Mouse (Mus musculus) MEL (cell line): ENCODE results near the gene Slc25a22. TPM values are rescaled to one million over a fixed set of nuclear protein-coding genes. Genes with fewer than 3 reads are reported as not detected.

Experiments used
- DNase-seq: peaks from one replicate; pipeline ENCODE4 v3.0.0; 2011; ENCODE audit warnings: low read depth, low spot score
- H3K27ac ChIP-seq: 2 replicates; pipeline ENCODE4 v1.5.1; 2012; ENCODE audit warnings: low read depth, mild to moderate bottlenecking, control low read depth, low read length, moderate library complexity; ENCODE audit not compliant: control insufficient read depth
- H3K27me3 ChIP-seq, 2 experiments: fragments of 150-350 bp in 1 of 2; sonication (generic) in 1 of 2; 2 replicates each; pipeline ENCODE4 v1.6.1; 2012; ENCODE audit warnings: low read length in 2 of 2, mild to moderate bottlenecking in 2 of 2, improper control_type of control experiment in 1 of 2, moderate library complexity in 1 of 2; ENCODE audit not compliant: insufficient read depth in 2 of 2, control insufficient read depth in 1 of 2
- H3K36me3 ChIP-seq, 2 experiments: 2 replicates each; pipeline ENCODE4 v1.6.1; 2012 to 2014; ENCODE audit warnings: low read length in 2 of 2, improper control_type of control experiment in 1 of 2, inconsistent platforms in 1 of 2, mild to moderate bottlenecking in 1 of 2; ENCODE audit not compliant: insufficient read depth in 2 of 2, control insufficient read depth in 1 of 2
- H3K4me1 ChIP-seq, 2 experiments: fragments of 150-350 bp in 1 of 2; sonication (generic) in 1 of 2; 2 replicates each; pipeline ENCODE4 v1.6.1; 2012; ENCODE audit warnings: low read length in 2 of 2, improper control_type of control experiment in 1 of 2, mild to moderate bottlenecking in 1 of 2; ENCODE audit not compliant: insufficient read depth in 2 of 2, control insufficient read depth in 1 of 2
- H3K4me3 ChIP-seq, 2 experiments: fragments of 150-350 bp in 1 of 2; sonication (generic) in 1 of 2; 2 replicates each; pipeline ENCODE4 v1.5.1; 2012; ENCODE audit warnings: low read depth in 2 of 2, low read length in 2 of 2, mild to moderate bottlenecking in 2 of 2, moderate library complexity in 2 of 2, control low read depth in 1 of 2, improper control_type of control experiment in 1 of 2; ENCODE audit not compliant: control insufficient read depth in 1 of 2, insufficient read depth in 1 of 2
- H3K79me2 ChIP-seq: 2 replicates; pipeline ENCODE4 v1.6.1; 2012; ENCODE audit warnings: mild to moderate bottlenecking, low read length, moderate library complexity; ENCODE audit not compliant: control insufficient read depth, poor library complexity, insufficient read depth
- H3K9ac ChIP-seq: 2 replicates; pipeline ENCODE4 v1.6.1; 2012; ENCODE audit warnings: low read depth, mild to moderate bottlenecking, control low read depth, low read length, moderate library complexity; ENCODE audit not compliant: control insufficient read depth, poor library complexity, severe bottlenecking
- H3K9me3 ChIP-seq: fragments of 150-350 bp; sonication (generic); replicated peaks from 2 replicates; pipeline ENCODE4 v1.6.1; 2012; ENCODE audit warnings: mild to moderate bottlenecking, low read length, improper control_type of control experiment, moderate library complexity; ENCODE audit not compliant: insufficient read depth
- ELF1 ChIP-seq: IDR thresholded peaks from 2 replicates; pipeline ENCODE4 v1.6.1; 2014; ENCODE audit warnings: low read depth, mild to moderate bottlenecking, inconsistent platforms, low read length, improper control_type of control experiment, moderate library complexity
- EP300 ChIP-seq, 2 experiments: IDR thresholded peaks; 2 replicates each; pipeline ENCODE4 v1.6.1; 2011; ENCODE audit warnings: improper control_type of control experiment in 2 of 2, low read length in 2 of 2, low read depth in 1 of 2, mild to moderate bottlenecking in 1 of 2
- GATA1 ChIP-seq: IDR thresholded peaks from 2 replicates; pipeline ENCODE4 v1.6.1; 2011; ENCODE audit warnings: low read depth, low read length, improper control_type of control experiment
- HCFC1 ChIP-seq: IDR thresholded peaks from 2 replicates; pipeline ENCODE4 v1.6.1; 2012; ENCODE audit warnings: low read depth, mild to moderate bottlenecking, inconsistent platforms, low read length, improper control_type of control experiment, moderate library complexity
- MAX ChIP-seq: IDR thresholded peaks from 2 replicates; pipeline ENCODE4 v1.6.1; 2011; ENCODE audit warnings: low read length, improper control_type of control experiment
- MXI1 ChIP-seq: IDR thresholded peaks from 2 replicates; pipeline ENCODE4 v1.6.1; 2011; ENCODE audit warnings: mild to moderate bottlenecking, low read depth, low read length, improper control_type of control experiment
- MYB ChIP-seq: IDR thresholded peaks from 2 replicates; pipeline ENCODE4 v1.6.1; 2011; ENCODE audit warnings: mild to moderate bottlenecking, low read depth, low read length, improper control_type of control experiment
- MYC ChIP-seq: IDR thresholded peaks from 2 replicates; pipeline ENCODE4 v1.6.1; 2011; ENCODE audit warnings: low read depth, mild to moderate bottlenecking, low read length, improper control_type of control experiment, moderate library complexity
- NELFE ChIP-seq: IDR thresholded peaks from 2 replicates; pipeline ENCODE4 v1.6.1; 2011; ENCODE audit warnings: low read depth, low read length, improper control_type of control experiment
- POLR2A ChIP-seq, 2 experiments: IDR thresholded peaks; 2 replicates each; pipeline ENCODE4 v1.6.1; 2011 to 2012; ENCODE audit warnings: low read length in 2 of 2, mild to moderate bottlenecking in 2 of 2, control low read depth in 1 of 2, improper control_type of control experiment in 1 of 2, low read depth in 1 of 2, moderate library complexity in 1 of 2; ENCODE audit not compliant: control insufficient read depth in 1 of 2, insufficient read depth in 1 of 2, poor library complexity in 1 of 2
- POLR2AphosphoS2 ChIP-seq: IDR thresholded peaks from 2 replicates; pipeline ENCODE4 v1.6.1; 2011; ENCODE audit warnings: low read length, improper control_type of control experiment
- RCOR1 ChIP-seq: IDR thresholded peaks from 2 replicates; pipeline ENCODE4 v1.6.1; 2012; ENCODE audit warnings: low read depth, mild to moderate bottlenecking, inconsistent platforms, low read length, improper control_type of control experiment
- SIN3A ChIP-seq: IDR thresholded peaks from 2 replicates; pipeline ENCODE4 v1.6.1; 2012; ENCODE audit warnings: low read length, improper control_type of control experiment, inconsistent platforms
- TAL1 ChIP-seq: IDR thresholded peaks from 2 replicates; pipeline ENCODE4 v1.6.1; 2012; ENCODE audit warnings: mild to moderate bottlenecking, inconsistent platforms, low read length, moderate library complexity, mixed read lengths
- TBP ChIP-seq: IDR thresholded peaks from 2 replicates; pipeline ENCODE4 v1.8.0; 2011; ENCODE audit warnings: low read depth, low read length, improper control_type of control experiment
- TCF12 ChIP-seq: IDR thresholded peaks from 2 replicates; pipeline ENCODE4 v1.6.1; 2014; ENCODE audit warnings: low read depth, mild to moderate bottlenecking, inconsistent platforms, low read length, improper control_type of control experiment, moderate library complexity
- UBTF ChIP-seq: IDR thresholded peaks from 2 replicates; pipeline ENCODE4 v1.6.1; 2012; ENCODE audit warnings: low read depth, mild to moderate bottlenecking, inconsistent platforms, low read length, improper control_type of control experiment, moderate library complexity, borderline replicate concordance; ENCODE audit not compliant: insufficient read depth
- USF1 ChIP-seq: IDR thresholded peaks from 2 replicates; pipeline ENCODE4 v1.6.1; 2014; ENCODE audit warnings: low read depth, mild to moderate bottlenecking, inconsistent platforms, low read length, improper control_type of control experiment, moderate library complexity
- ZKSCAN1 ChIP-seq: IDR thresholded peaks from 2 replicates; pipeline ENCODE4 v1.6.1; 2012; ENCODE audit warnings: low read depth, mild to moderate bottlenecking, inconsistent platforms, low read length, improper control_type of control experiment, moderate library complexity
- ZMIZ1 ChIP-seq: IDR thresholded peaks from 2 replicates; pipeline ENCODE4 v1.6.1; 2012; ENCODE audit warnings: low read depth, mild to moderate bottlenecking, inconsistent platforms, low read length, improper control_type of control experiment, moderate library complexity
- polyA plus RNA-seq, 2 experiments: library from polyadenylated mRNA; stranded (reverse) in 1 of 2; unstranded in 1 of 2; fragments of >175 nt in 1 of 2; fragments of >200 nt in 1 of 2; gene quantifications; 2 replicates each; pipeline versions ENCODE4 v1.2.1 to v1.2.4; 2012; ENCODE audit warnings: low replicate concordance in 2 of 2, low read depth in 1 of 2; ENCODE audit not compliant: insufficient read length in 2 of 2, insufficient read depth in 1 of 2, missing spikeins in 1 of 2
- total RNA-seq: library from RNA; depleted of rRNA; stranded (reverse); fragments of 300-350 nt; gene quantifications from 2 replicates; pipeline ENCODE4 v1.2.3, GENCODE M21; 2012

The Slc25a22 gene
- total and polyA plus RNA-seq, 3 experiments: 23.8 to 46.0 TPM; not detected in 1

- H3K36me3 ChIP-seq: peaks cover 0 to 20% of the 10 kb centered on the region in 2 experiments; a peak in 2 of 4 replicates
- peak; percentile 86 for DNase-seq
- no peaks in the 10 kb centered on the region for H3K9me3 ChIP-seq
- peaks cover 28% of the 10 kb centered on the region for H3K79me2 ChIP-seq
- 0 out of 4 replicates have a peak, but pooled peaks of 1 of the 2 experiments have one; percentile 8 for TF ChIP-seq EP300 (IDR thresholded peaks at IDR 0.05; ENCODE audit: low read depth in 1 of 2, low read length in 2 of 2)
- no peak for TF ChIP-seq RCOR1
- 0 out of 2 replicates have a peak, but pooled peaks have one; percentile 38 for TF ChIP-seq TCF12
- TF ChIP-seq ZMIZ1: 0 out of 2 replicates have a peak, but pooled peaks have one; percentile 57
- peak; percentile 75 for TF ChIP-seq SIN3A
- peak; percentile 53 to 78; a peak in 2 of 4 replicates for TF ChIP-seq POLR2A (IDR thresholded peaks at IDR 0.05; ENCODE audit: control insufficient read depth in 1 of 2, insufficient read depth in 1 of 2, low read depth in 1 of 2, low read length in 2 of 2, poor library complexity in 1 of 2)
- peak; percentile 39; the same call in 1 of the 2 replicates for TF ChIP-seq MAX
- peak; percentile 48; the same call in 1 of the 2 replicates for TF ChIP-seq HCFC1
- TF ChIP-seq MYB: no peak
- TF ChIP-seq POLR2AphosphoS2: no peak
- no peak for TF ChIP-seq UBTF
- TF ChIP-seq NELFE: peak; percentile 61
- peak; percentile 76 for TF ChIP-seq MXI1
- TF ChIP-seq ZKSCAN1: no peak
- TF ChIP-seq TBP: peak; percentile 14; the same call in 1 of the 2 replicates
- peak; percentile 38; the same call in 1 of the 2 replicates for TF ChIP-seq USF1
- TF ChIP-seq, all 39 proteins: peak for 11
- Histone ChIP-seq H3K9ac (peak overlapping the region; percentile 70), H3K27ac (peak overlapping the region; percentile 52), H3K27me3 (no peaks in the 10 kb centered on the region), H3K4me1 (peaks cover 4 to 22% of the 10 kb centered on the region in 2 experiments; a peak in 3 of 4 replicates), H3K4me3 (peak overlapping the region; percentile 51 to 66)
Observed at GRCm38 (mm10) chr7:141435129-141435855, 2.4 kb downstream of the Slc25a22 start.

GRCm38 (mm10) chr7:141434464-141434863 is 3.2 kb downstream of the Slc25a22 start:
- H3K27ac ChIP-seq: no peak overlapping the region
- TF ChIP-seq TCF12 (no peak), MXI1 (no peak), TAL1 (no peak), MAX (no peak), ELF1 (no peak), SIN3A (no peak), POLR2AphosphoS2 (no peak), MYC (no peak), EP300 (IDR thresholded peaks at IDR 0.05; ENCODE audit: low read depth in 1 of 2, low read length in 2 of 2) (no peak), GATA1 (no peak), POLR2A (IDR thresholded peaks at IDR 0.05; ENCODE audit: control insufficient read depth in 1 of 2, insufficient read depth in 1 of 2, low read depth in 1 of 2, low read length in 2 of 2, poor library complexity in 1 of 2) (no peak)
- DNase-seq: no peak
- H3K9me3 ChIP-seq: no peaks in the 10 kb centered on the region
- no peaks in the 10 kb centered on the region for H3K27me3 ChIP-seq
- H3K9ac ChIP-seq: peak overlapping the region; percentile 70
- peaks cover 0 to 20% of the 10 kb centered on the region in 2 experiments; a peak in 2 of 4 replicates for H3K36me3 ChIP-seq
- H3K4me3 ChIP-seq: peak overlapping the region; percentile 51 to 66; a peak in 3 of 4 replicates
- H3K79me2 ChIP-seq: peaks cover 28% of the 10 kb centered on the region
- H3K4me1 ChIP-seq: peaks cover 4 to 22% of the 10 kb centered on the region in 2 experiments; a peak in 3 of 4 replicates
